Mouse (Mus musculus): ENCODE results near the gene Rps6ka3. TPM values are rescaled to one million over a fixed set of nuclear protein-coding genes. Genes with fewer than 3 reads are reported as not detected.

Gene Rps6ka3
- total and polyA plus RNA-seq, 2 experiments from 2014 or later: 2.8 to 21.1 TPM

DNA sequence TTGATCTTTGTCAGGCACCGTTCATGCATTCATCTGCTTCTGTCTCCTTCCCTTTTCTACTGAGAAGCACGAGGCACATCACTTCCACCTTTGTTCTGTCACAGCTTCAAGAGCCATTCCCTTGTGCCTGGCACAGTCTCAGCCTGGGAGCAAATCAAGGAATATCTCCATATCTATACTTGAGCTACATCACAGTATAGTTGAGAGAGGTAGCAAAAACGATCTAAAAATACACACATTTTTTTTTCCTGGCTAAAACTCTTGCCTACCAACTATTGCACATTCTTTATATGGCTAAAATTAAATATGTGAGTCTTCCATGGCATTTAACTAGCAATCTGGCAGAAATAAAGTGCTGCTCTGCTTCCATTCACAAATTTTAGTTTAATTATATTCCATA, 5.1 kb downstream of the Rps6ka3 start:
- H3K27me3 ChIP-seq (ENCODE audit: insufficient read depth, low read length): no peaks in the 10 kb centered on the region
- H3K27ac ChIP-seq (ENCODE audit: low read depth, low read length): 0 out of 2 replicates have a peak overlapping the region, but pooled peaks have one; percentile 21
- no peak overlapping the region for H3K4me3 ChIP-seq (ENCODE audit: low read depth, low read length)
- H3K4me2 ChIP-seq (ENCODE audit: low read depth): no peak overlapping the region
- ATAC-seq: peak; percentile 50
- no peaks in the 10 kb centered on the region for H3K4me1 ChIP-seq (ENCODE audit: insufficient read depth)
- no peaks in the 10 kb centered on the region for H3K36me3 ChIP-seq (ENCODE audit: insufficient read depth)
- TF ChIP-seq CTCF (IDR thresholded peaks at IDR 0.05; ENCODE audit: low read depth): no peak
- peak; percentile 22 for DNase-seq
- no peaks in the 10 kb centered on the region for H3K9me3 ChIP-seq (ENCODE audit: low read length)
- no peak overlapping the region for H3K9ac ChIP-seq
- WGBS: 43% methylated on average over 3 of the region's 3 CpGs

DNA sequence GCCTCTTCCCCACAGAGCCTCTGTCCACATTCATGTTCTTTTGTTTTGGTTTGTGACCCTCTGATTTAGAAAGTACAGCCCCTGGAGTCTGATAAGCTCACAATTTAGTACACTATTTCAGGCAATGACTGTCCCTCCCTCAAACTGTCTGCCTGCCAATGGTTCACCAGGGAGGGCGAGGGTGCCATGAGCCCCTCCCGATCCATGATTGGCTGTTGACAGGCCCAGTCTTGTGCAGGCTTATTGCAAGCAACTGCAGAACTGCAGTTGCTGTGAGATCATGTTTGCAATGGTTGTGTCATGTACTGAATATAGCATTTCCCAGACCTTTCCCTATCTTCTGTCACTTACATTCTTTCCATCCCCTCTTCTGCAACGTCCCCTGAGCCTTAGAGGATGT, 12.4 kb downstream of the Rps6ka3 start:
- Histone ChIP-seq H3K27ac (ENCODE audit: low read depth, low read length) (no peak overlapping the region), H3K4me3 (ENCODE audit: low read depth, low read length) (no peak overlapping the region), H3K9me3 (ENCODE audit: low read length) (no peaks in the 10 kb centered on the region), H3K36me3 (ENCODE audit: insufficient read depth) (no peaks in the 10 kb centered on the region), H3K27me3 (ENCODE audit: insufficient read depth, low read length) (no peaks in the 10 kb centered on the region), H3K9ac (no peak overlapping the region), H3K4me2 (ENCODE audit: low read depth) (no peak overlapping the region), H3K4me1 (ENCODE audit: insufficient read depth) (no peaks in the 10 kb centered on the region)
- 60% methylated on average over 3 of the region's 3 CpGs for WGBS
- no peak for DNase-seq
- no peak for TF ChIP-seq CTCF (IDR thresholded peaks at IDR 0.05; ENCODE audit: low read depth)
- ATAC-seq: no peak

DNA sequence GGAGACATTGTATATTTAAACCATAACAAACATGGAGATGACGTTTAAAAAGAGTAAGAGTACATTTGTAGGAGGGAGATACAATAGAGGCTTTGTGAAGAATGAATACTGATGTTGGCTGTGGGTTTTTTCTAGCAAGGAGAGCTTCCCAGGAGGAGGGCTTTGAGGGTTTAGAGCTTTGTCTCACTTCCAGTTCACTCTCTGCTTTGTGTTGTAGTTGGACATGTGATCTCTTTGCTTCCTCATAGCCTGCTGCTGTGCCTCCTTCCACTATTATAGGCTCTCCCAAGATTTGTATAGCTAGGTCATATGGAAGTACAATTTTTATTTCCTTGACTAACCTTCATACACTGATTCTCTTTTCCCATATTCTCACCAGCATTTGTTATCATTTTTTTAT, 27.2 kb downstream of the Rps6ka3 start:
- Histone ChIP-seq H3K27me3 (ENCODE audit: insufficient read depth, low read length) (no peaks in the 10 kb centered on the region), H3K4me1 (ENCODE audit: insufficient read depth) (no peaks in the 10 kb centered on the region), H3K27ac (ENCODE audit: low read depth, low read length) (no peak overlapping the region), H3K9me3 (ENCODE audit: low read length) (no peaks in the 10 kb centered on the region), H3K36me3 (ENCODE audit: insufficient read depth) (no peaks in the 10 kb centered on the region), H3K4me2 (ENCODE audit: low read depth) (no peak overlapping the region), H3K9ac (no peak overlapping the region), H3K4me3 (ENCODE audit: low read depth, low read length) (no peak overlapping the region)
- no peak for TF ChIP-seq CTCF (IDR thresholded peaks at IDR 0.05; ENCODE audit: low read depth)
- DNase-seq (no peak), ATAC-seq (no peak)
- WGBS: 14% methylated on average over 1 of the region's 1 CpGs

DNA sequence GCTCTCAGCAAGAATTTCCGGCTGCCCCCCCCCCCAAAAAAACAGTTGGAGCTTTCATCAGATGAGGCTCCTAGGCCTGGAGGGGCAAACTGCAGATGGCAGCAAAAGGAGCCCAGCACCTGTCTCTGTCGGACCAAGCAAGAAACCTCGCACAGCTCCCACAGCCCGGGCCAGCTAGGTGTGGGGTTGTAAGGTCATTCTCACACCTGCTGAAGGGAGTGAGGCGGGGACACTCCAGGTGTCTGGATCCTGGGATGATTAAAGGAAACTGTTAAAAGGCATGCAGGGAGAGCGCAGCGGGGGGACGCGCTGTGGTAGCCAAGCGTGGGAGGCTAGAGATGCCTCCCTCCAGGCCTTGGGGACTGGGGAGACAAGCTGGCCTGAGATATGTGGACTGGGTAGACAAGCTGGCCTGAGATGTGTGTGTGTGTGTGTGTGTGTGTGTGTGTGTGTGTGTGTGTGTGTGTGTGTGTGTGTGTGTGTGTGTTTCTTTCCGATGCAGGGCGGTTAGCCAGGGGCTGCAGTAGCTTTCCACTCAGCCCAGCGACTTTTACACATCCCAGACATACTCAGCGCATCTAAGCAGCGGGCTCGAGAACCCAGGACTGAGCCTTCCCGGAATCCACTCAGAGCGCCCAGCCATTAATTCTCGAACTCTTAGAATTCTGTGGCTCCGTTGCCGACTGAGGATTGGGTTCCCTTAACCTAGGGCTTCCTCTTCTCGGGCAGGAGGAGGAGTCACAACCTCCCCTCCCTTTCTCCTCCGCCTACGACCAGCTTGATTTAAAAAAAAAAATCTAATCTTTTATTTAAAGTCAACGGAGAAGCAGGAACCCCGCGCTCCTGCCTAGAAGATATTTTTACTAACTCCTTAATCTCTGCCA, 44.1 kb downstream of the Rps6ka3 start:
- H3K4me1 ChIP-seq (ENCODE audit: insufficient read depth): no peaks in the 10 kb centered on the region
- H3K9ac ChIP-seq: no peak overlapping the region
- WGBS: 28% methylated on average over 27 of the region's 27 CpGs
- no peaks in the 10 kb centered on the region for H3K27me3 ChIP-seq (ENCODE audit: insufficient read depth, low read length)
- no peaks in the 10 kb centered on the region for H3K36me3 ChIP-seq (ENCODE audit: insufficient read depth)
- peak; percentile 13 for DNase-seq
- H3K4me2 ChIP-seq (ENCODE audit: low read depth): peak overlapping the region; percentile 61
- 0 out of 2 replicates have a peak overlapping the region, but pooled peaks have one; percentile 81 for H3K27ac ChIP-seq (ENCODE audit: low read depth, low read length)
- peak overlapping the region; percentile 54 for H3K4me3 ChIP-seq (ENCODE audit: low read depth, low read length)
- H3K9me3 ChIP-seq (ENCODE audit: low read length): no peaks in the 10 kb centered on the region
- no peak for ATAC-seq
- TF ChIP-seq CTCF (IDR thresholded peaks at IDR 0.05; ENCODE audit: low read depth): no peak

DNA sequence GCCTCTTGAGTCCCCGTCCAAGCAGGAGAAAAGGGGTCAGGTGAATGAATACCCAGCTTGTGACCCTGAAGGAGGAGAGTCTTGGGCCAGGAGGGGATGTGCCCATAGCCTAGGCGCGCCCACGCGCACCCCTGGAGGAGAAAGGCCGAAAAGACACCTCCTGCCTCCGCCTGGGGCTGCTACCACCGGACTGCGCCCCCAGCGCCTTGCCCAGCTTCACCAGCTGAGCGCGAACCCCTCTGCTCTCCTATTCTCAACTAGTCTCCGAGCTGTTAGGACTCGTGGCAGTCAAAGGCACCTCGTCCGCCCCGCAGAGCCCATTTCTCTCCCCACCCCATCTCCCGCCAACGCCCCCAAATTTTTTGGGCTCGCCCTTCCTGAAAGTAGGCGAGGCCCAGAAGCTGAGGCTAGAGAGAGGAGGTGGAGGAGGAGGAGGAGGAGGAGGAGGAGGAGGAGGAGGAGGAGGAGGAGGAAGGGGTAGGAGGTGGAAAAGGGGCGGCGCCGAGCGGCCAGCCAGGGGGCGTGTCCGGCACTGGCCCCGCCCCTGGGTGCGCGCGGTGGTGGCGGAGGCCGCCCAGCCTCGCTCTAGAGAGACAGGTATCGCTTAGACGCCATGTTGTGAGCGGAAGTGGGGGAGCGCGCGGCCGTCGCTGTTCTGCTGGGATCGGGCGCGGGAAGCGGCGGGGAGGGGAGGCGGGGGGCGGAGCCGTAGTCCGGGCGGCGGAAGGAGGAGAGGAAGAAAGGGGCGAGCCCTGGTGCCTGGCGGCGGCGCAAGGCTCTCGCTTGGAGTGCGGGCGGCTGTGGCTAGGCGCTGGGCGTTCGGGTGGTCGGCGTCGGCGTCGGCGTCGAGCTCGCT, 45.2 kb downstream of the Rps6ka3 start:
- H3K36me3 ChIP-seq (ENCODE audit: insufficient read depth): no peaks in the 10 kb centered on the region
- ATAC-seq (peak; percentile 96), DNase-seq (peak; percentile 87)
- peak overlapping the region; percentile 64 for H3K4me2 ChIP-seq (ENCODE audit: low read depth)
- peak overlapping the region; percentile 57 for H3K9ac ChIP-seq
- WGBS: 27% methylated on average over 56 of the region's 71 CpGs
- no peaks in the 10 kb centered on the region for H3K27me3 ChIP-seq (ENCODE audit: insufficient read depth, low read length)
- H3K9me3 ChIP-seq (ENCODE audit: low read length): no peaks in the 10 kb centered on the region
- H3K4me3 ChIP-seq (ENCODE audit: low read depth, low read length): peak overlapping the region; percentile 54
- H3K4me1 ChIP-seq (ENCODE audit: insufficient read depth): no peaks in the 10 kb centered on the region
- H3K27ac ChIP-seq (ENCODE audit: low read depth, low read length): peak overlapping the region; percentile 81
- peak; percentile 53 for TF ChIP-seq CTCF (IDR thresholded peaks at IDR 0.05; ENCODE audit: low read depth)

DNA sequence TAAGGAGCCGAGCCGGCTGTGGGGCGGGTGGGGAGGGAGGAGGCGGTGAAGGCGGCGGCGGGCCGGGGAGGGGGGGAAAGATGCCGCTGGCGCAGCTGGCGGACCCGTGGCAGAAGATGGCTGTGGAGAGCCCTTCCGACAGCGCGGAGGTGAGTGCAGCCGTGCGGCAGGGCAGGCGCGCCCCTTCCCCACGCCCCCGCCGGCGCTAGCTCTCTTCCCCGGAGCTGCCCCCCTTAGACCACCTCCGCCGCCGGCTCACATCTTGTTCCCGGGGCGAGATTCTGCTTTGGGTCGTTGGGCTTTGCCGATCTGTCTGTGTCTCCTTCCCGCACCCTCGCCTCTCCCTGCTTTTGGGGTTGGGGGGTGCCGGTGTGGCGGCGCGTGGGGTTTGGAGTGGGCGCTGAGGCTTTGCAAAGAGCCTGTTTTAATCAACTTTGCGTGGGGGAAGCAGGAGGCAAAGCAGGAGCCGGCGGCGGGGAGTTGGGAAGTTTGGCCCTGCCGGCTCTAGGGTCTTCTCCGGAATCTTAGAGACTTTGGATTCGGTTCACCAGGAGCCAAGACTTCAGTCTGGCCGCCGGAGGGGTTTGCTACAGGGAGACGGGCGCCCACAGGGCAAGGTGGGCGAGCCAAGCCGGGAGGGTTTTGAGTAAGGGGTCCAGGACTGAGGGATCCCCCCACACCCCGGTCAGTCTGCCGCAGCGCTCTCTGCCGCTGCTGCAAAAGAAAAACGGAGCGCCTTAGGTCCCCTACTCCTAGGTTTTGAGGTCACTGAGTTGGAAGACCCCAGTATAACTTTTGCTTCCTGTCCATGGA, 46.1 kb downstream of the Rps6ka3 start:
- DNase-seq (peak; percentile 9), ATAC-seq (no peak)

More for the DNA sequence above, 46.1 kb downstream of the Rps6ka3 start:
- Histone ChIP-seq H3K4me2 (ENCODE audit: low read depth) (peak overlapping the region; percentile 64), H3K4me3 (ENCODE audit: low read depth, low read length) (peak overlapping the region; percentile 54), H3K9me3 (ENCODE audit: low read length) (no peaks in the 10 kb centered on the region), H3K27me3 (ENCODE audit: insufficient read depth, low read length) (no peaks in the 10 kb centered on the region), H3K4me1 (ENCODE audit: insufficient read depth) (no peaks in the 10 kb centered on the region), H3K36me3 (ENCODE audit: insufficient read depth) (no peaks in the 10 kb centered on the region), H3K9ac (peak overlapping the region; percentile 57), H3K27ac (ENCODE audit: low read depth, low read length) (peak overlapping the region; percentile 81)
- WGBS: 20% methylated on average over 45 of the region's 57 CpGs
- TF ChIP-seq CTCF (IDR thresholded peaks at IDR 0.05; ENCODE audit: low read depth): no peak

All from forebrain, postnatal 0 days (tissue).